Mouse (Mus musculus) liver, embryonic 12.5 days (tissue): ENCODE data around the gene Lyrm9. TPM values are rescaled to one million over a fixed set of nuclear protein-coding genes. Genes with fewer than 3 reads are reported as not detected.

Experiments used
- ATAC-seq: fragments of 200-750 bp; cut with Nextera tagmentation; 2 replicates; pipeline ENCODE4 v1.8.0; 2017; ENCODE audit warnings: moderate number of reproducible peaks, mild to moderate bottlenecking, moderate library complexity
- H3K27ac ChIP-seq: fragments of 300-500 bp; sonication (generic); 2 replicates; pipeline ENCODE4 v1.5.1; 2016; ENCODE audit warnings: mild to moderate bottlenecking
- H3K27me3 ChIP-seq: fragments of 300-500 bp; sonication (generic); replicated peaks from 2 replicates; pipeline ENCODE4 v1.6.1; 2016; ENCODE audit warnings: mild to moderate bottlenecking, moderate library complexity
- H3K36me3 ChIP-seq: fragments of 300-500 bp; sonication (generic); 2 replicates; pipeline ENCODE4 v1.6.1; 2016; ENCODE audit warnings: mild to moderate bottlenecking, moderate library complexity
- H3K4me1 ChIP-seq: fragments of 300-500 bp; sonication (generic); 2 replicates; pipeline ENCODE4 v1.6.1; 2016
- H3K4me2 ChIP-seq: fragments of 300-500 bp; sonication (generic); 2 replicates; pipeline ENCODE4 v1.6.1; 2016; ENCODE audit warnings: mild to moderate bottlenecking, moderate library complexity
- H3K4me3 ChIP-seq: fragments of 300-500 bp; sonication (generic); 2 replicates; pipeline ENCODE4 v1.5.1; 2016; ENCODE audit warnings: mild to moderate bottlenecking, moderate library complexity
- H3K9ac ChIP-seq: fragments of 300-500 bp; sonication (generic); 2 replicates; pipeline ENCODE4 v1.6.1; 2016; ENCODE audit warnings: mild to moderate bottlenecking, moderate library complexity
- H3K9me3 ChIP-seq: fragments of 300-500 bp; sonication (generic); replicated peaks from 2 replicates; pipeline ENCODE4 v1.6.1; 2016; ENCODE audit warnings: mild to moderate bottlenecking, moderate library complexity
- WGBS: fragments of 180-500 bp; shearing (Covaris S2); methylation state at CpG from one replicate; pipeline ENCODE4 v1.1.7; 2016; ENCODE audit not compliant: insufficient replicate concordance; 5-methylcytosine and 5-hydroxymethylcytosine counted together
- polyA plus RNA-seq: library from polyadenylated mRNA; unstranded; fragments of >200 nt; fragmentation: Nextera tagmentation; extraction: Ambion mirVana; gene quantifications from 2 replicates; pipeline ENCODE4 v1.2.1, GENCODE M21; 2016

Gene Lyrm9
- polyA plus RNA-seq, 1 experiment from 2014 or later = 22.5 TPM

DNA sequence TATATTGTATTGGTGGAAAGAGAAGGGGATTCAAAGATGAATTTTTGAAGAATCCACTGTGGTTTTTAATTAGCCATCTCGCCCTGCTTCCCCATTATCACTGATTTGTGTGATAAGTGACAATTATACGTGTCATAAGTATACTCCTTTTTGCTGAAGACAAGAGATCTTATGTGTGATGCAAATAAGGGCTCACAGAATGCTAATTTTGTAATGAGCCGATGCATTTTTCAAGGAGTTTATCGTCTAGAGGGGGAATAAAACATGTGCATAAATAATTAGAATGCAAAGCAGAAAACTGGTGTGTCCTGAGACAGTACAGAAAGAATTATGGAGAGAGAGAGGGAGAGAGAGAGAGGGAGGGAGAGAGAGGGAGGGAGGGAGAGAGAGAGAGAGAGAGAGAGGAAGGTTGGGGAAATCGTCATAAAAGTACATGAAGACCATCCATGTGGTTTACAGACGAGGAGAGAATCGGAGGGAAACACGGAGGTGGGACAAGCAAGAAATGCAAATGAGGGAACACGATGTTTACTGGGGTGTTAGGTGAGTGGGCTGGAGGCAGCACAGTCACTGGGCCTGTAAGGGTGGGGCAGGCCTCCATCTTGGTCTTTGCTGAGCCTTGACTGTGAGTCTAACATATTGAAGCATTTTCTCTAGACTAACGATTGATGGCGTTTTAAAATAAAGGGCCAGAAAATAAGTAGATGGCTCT, 8.9 kb upstream of the Lyrm9 start:
- H3K4me2 ChIP-seq = no peak overlapping the region
- H3K4me1 ChIP-seq = peaks cover 17% of the 10 kb centered on the region; the same call in 1 of the 2 replicates
- no peak overlapping the region for H3K4me3 ChIP-seq
- ATAC-seq = no peak
- no peak overlapping the region for H3K27ac ChIP-seq
- H3K27me3 ChIP-seq = peaks cover 6% of the 10 kb centered on the region; the same call in 1 of the 2 replicates
- H3K9ac ChIP-seq = no peak overlapping the region
- no peaks in the 10 kb centered on the region for H3K9me3 ChIP-seq
- 71% methylated on average over 11 of the region's 11 CpGs for WGBS
- no peaks in the 10 kb centered on the region for H3K36me3 ChIP-seq

- H3K27ac ChIP-seq = no peak overlapping the region
- H3K27me3 ChIP-seq = peaks cover 6% of the 10 kb centered on the region; the same call in 1 of the 2 replicates
- ATAC-seq = no peak
- 0 out of 2 replicates have a peak, but pooled peaks cover 16% of the 10 kb centered on the region for H3K4me1 ChIP-seq
- no peaks in the 10 kb centered on the region for H3K36me3 ChIP-seq
- H3K4me3 ChIP-seq = no peak overlapping the region
- H3K4me2 ChIP-seq = no peak overlapping the region
- H3K9me3 ChIP-seq = no peaks in the 10 kb centered on the region
- 51% methylated on average over 12 of the region's 12 CpGs for WGBS
- H3K9ac ChIP-seq = no peak overlapping the region
These were observed 5.9 kb upstream of the Lyrm9 start for GRCm38 (mm10) chr11:78820337-78821000.

DNA sequence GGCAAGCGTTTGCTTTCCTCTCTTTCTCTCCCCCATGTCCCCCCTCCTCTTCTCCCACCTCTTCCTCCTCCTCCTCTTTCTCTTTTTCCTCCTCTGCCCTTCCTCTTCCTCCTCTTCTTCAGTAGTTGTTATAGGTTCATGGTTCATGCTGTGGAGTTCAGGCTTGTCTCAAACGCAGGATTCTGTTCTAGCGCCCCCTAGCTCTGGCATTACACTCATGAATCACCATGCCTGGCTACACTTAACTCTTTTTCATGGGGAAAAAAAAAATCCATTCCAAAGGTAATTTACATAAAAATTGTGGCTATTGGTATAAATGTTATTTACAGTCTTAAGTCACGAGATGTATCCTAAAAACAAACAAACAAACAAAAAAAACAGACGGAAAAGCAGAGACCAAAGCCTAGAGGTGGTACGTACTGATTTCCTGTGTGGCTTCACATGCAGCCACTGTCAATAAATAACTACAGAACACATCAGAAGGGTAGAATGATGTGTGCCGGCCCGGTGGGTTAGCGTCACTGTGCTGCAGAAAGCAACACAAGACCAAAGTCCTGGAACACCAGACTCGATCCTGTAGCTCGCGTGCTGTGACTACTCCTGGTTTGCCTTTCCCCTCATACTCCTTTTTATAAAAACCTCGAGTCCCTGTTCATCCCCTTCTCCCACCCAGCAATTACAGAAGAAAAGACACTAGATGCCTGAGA, 3.4 kb upstream of the Lyrm9 start:
- no peak overlapping the region for H3K27ac ChIP-seq
- H3K36me3 ChIP-seq = no peaks in the 10 kb centered on the region
- H3K4me3 ChIP-seq = no peak overlapping the region
- WGBS = 42% methylated on average over 13 of the region's 13 CpGs
- no peak overlapping the region for H3K4me2 ChIP-seq
- ATAC-seq = no peak
- peaks cover 33% of the 10 kb centered on the region for H3K4me1 ChIP-seq
- no peak overlapping the region for H3K9ac ChIP-seq
- H3K9me3 ChIP-seq = no peaks in the 10 kb centered on the region
- H3K27me3 ChIP-seq = peaks cover 2% of the 10 kb centered on the region; the same call in 1 of the 2 replicates

- Histone ChIP-seq H3K27me3 (no peaks in the 10 kb centered on the region), H3K9ac (peak overlapping the region; percentile 83; the same call in 1 of the 2 replicates), H3K36me3 (no peaks in the 10 kb centered on the region), H3K4me2 (peak overlapping the region; percentile 77), H3K4me3 (peak overlapping the region; percentile 78), H3K27ac (no peak overlapping the region), H3K9me3 (no peaks in the 10 kb centered on the region), H3K4me1 (peaks cover 70% of the 10 kb centered on the region)
- ATAC-seq = no peak
- 61% methylated on average over 7 of the region's 7 CpGs for WGBS
These were observed 1.2 kb downstream of the Lyrm9 start for GRCm38 (mm10) chr11:78827546-78827945.

GRCm38 (mm10) chr11:78828386-78828785, 2.0 kb downstream of the Lyrm9 start:
- Histone ChIP-seq H3K4me3 (no peak overlapping the region), H3K27ac (no peak overlapping the region), H3K4me1 (peaks cover 78% of the 10 kb centered on the region), H3K9me3 (no peaks in the 10 kb centered on the region), H3K4me2 (no peak overlapping the region), H3K36me3 (no peaks in the 10 kb centered on the region), H3K9ac (no peak overlapping the region), H3K27me3 (no peaks in the 10 kb centered on the region)
- ATAC-seq = no peak
- WGBS = 58% methylated on average over 2 of the region's 2 CpGs

- H3K27me3 ChIP-seq = no peaks in the 10 kb centered on the region
- no peak overlapping the region for H3K4me2 ChIP-seq
- peaks cover 88% of the 10 kb centered on the region for H3K4me1 ChIP-seq
- H3K4me3 ChIP-seq = no peak overlapping the region
- H3K9me3 ChIP-seq = no peaks in the 10 kb centered on the region
- H3K36me3 ChIP-seq = no peaks in the 10 kb centered on the region
- ATAC-seq = no peak
- no peak overlapping the region for H3K9ac ChIP-seq
- 0 out of 2 replicates have a peak overlapping the region, but pooled peaks have one; percentile 1 for H3K27ac ChIP-seq
- WGBS = 66% methylated on average over 6 of the region's 6 CpGs
These were observed 3.0 kb downstream of the Lyrm9 start for GRCm38 (mm10) chr11:78829373-78829772.

GRCm38 (mm10) chr11:78830180-78830579, 3.8 kb downstream of the Lyrm9 start:
- WGBS = 8% methylated on average over 8 of the region's 8 CpGs
- no peaks in the 10 kb centered on the region for H3K36me3 ChIP-seq
- H3K9ac ChIP-seq = peak overlapping the region; percentile 37; the same call in 1 of the 2 replicates
- peaks cover 95% of the 10 kb centered on the region for H3K4me1 ChIP-seq
- peak overlapping the region; percentile 97 for H3K27ac ChIP-seq
- no peaks in the 10 kb centered on the region for H3K27me3 ChIP-seq
- H3K4me3 ChIP-seq = no peak overlapping the region
- no peak for ATAC-seq
- no peaks in the 10 kb centered on the region for H3K9me3 ChIP-seq
- no peak overlapping the region for H3K4me2 ChIP-seq

DNA sequence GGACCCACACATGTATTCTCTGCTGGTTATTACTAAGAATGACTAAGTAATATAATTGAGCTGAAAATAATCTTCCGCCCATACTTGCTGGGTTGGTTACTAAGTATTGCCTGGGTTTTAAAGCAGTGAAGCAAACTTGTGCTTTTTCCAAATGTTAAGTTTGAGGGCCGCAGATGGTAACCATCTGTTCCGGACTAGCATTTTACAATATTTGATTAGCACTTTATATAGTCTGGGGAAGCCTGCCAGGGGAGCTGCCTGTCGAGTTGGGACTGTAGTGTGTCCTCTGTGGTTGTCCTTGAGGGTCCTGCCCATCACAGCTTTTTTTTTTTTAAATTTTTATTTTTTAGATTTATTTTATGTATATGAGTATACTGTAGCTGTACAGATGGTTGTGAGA, 5.3 kb downstream of the Lyrm9 start:
- no peaks in the 10 kb centered on the region for H3K27me3 ChIP-seq
- peak overlapping the region; percentile 59 for H3K9ac ChIP-seq
- H3K4me2 ChIP-seq = peak overlapping the region; percentile 59
- peaks cover 91% of the 10 kb centered on the region for H3K4me1 ChIP-seq
- no peaks in the 10 kb centered on the region for H3K36me3 ChIP-seq
- no peak for ATAC-seq
- WGBS = 78% methylated on average over 4 of the region's 4 CpGs
- peak overlapping the region; percentile 22; the same call in 1 of the 2 replicates for H3K4me3 ChIP-seq
- H3K9me3 ChIP-seq = no peaks in the 10 kb centered on the region
- peak overlapping the region; percentile 97 for H3K27ac ChIP-seq

DNA sequence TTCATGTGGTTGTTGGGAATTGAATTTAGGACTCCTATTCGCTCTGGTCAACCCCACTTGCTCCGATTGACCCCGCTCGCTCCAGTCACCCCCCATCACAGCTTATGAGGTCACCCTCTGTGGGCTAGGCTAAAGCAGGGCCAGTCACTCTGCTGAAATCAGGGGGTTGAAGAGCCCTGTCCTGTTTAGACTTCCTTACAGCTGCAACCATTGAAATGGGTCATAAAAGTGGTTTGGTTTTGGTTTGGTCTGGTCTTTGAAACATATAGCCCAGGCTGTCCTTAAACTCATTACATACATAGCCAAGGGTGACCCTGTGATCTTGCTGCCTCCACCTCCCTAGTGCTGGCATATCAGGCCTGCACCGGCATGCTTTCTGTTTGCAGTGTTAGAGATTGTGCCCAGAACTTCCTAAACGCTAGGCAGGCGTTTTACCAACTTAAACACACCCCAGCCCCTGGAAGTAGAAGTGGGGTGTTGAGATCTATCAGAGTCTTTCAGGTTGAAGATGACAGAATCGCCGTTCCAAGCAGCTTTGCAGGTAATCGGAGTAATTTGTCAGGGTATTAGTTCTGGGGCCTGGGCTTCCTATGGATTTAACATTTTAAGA, 5.8 kb downstream of the Lyrm9 start:
- 50% methylated on average over 10 of the region's 10 CpGs for WGBS
- H3K4me3 ChIP-seq = peak overlapping the region; percentile 22
- ATAC-seq = peak; percentile 61
- H3K27me3 ChIP-seq = no peaks in the 10 kb centered on the region
- H3K36me3 ChIP-seq = no peaks in the 10 kb centered on the region
- H3K4me2 ChIP-seq = peak overlapping the region; percentile 59
- peak overlapping the region; percentile 59 for H3K9ac ChIP-seq
- H3K4me1 ChIP-seq = peaks cover 86% of the 10 kb centered on the region
- H3K9me3 ChIP-seq = no peaks in the 10 kb centered on the region
- H3K27ac ChIP-seq = peak overlapping the region; percentile 97

- Histone ChIP-seq H3K9ac (peak overlapping the region; percentile 59), H3K27me3 (no peaks in the 10 kb centered on the region), H3K27ac (peak overlapping the region; percentile 97), H3K4me1 (peaks cover 85% of the 10 kb centered on the region), H3K4me3 (peak overlapping the region; percentile 22), H3K9me3 (no peaks in the 10 kb centered on the region), H3K4me2 (peak overlapping the region; percentile 59), H3K36me3 (no peaks in the 10 kb centered on the region)
- WGBS = 9% methylated on average over 13 of the region's 13 CpGs
- peak; percentile 95 for ATAC-seq
These were observed 6.5 kb downstream of the Lyrm9 start for GRCm38 (mm10) chr11:78832816-78833314.

- 81% methylated on average over 4 of the region's 4 CpGs for WGBS
- H3K36me3 ChIP-seq = peaks cover 20% of the 10 kb centered on the region
- no peak overlapping the region for H3K4me2 ChIP-seq
- no peak overlapping the region for H3K27ac ChIP-seq
- H3K4me3 ChIP-seq = no peak overlapping the region
- peaks cover 73% of the 10 kb centered on the region for H3K4me1 ChIP-seq
- H3K9me3 ChIP-seq = no peaks in the 10 kb centered on the region
- no peaks in the 10 kb centered on the region for H3K27me3 ChIP-seq
- ATAC-seq = no peak
- H3K9ac ChIP-seq = no peak overlapping the region
These were observed 10.1 kb downstream of the Lyrm9 start for GRCm38 (mm10) chr11:78836486-78836885.
